Mouse (Mus musculus) thymus, adult 2 months (tissue): ENCODE results near the gene Babam2.

ENCODE experiments used
- CTCF ChIP-seq: fragments of 200-500 bp; IDR thresholded peaks from 2 replicates; pipeline ENCODE4 v1.5.1; 2012; ENCODE audit warnings: mild to moderate bottlenecking, control low read depth, low read length, moderate library complexity, borderline replicate concordance; ENCODE audit not compliant: control insufficient read depth, poor library complexity, insufficient read depth; ENCODE audit errors: extremely low read depth
- POLR2A ChIP-seq: fragments of 200-500 bp; IDR thresholded peaks from 2 replicates; pipeline ENCODE4 v1.6.1; 2012; ENCODE audit warnings: mild to moderate bottlenecking, low read length, control low read depth, moderate library complexity; ENCODE audit not compliant: control insufficient read depth, poor library complexity, insufficient read depth; ENCODE audit errors: extremely low read depth

- TF ChIP-seq CTCF (no peak), POLR2A (no peak)
These were observed 389.1 kb downstream of the Babam2 start for GRCm38 (mm10) chr5:32086526-32087090.
